Mouse (Mus musculus) intestine, embryonic 14.5 days (tissue): ENCODE results near the gene Mtmr12. TPM values are rescaled to one million over a fixed set of nuclear protein-coding genes. Genes with fewer than 3 reads are reported as not detected.
"Not testable (repeated sequence)": the region's sequence is repeated elsewhere in the genome, so short reads cannot be mapped to it uniquely, and the experiment has no call there.

Experiments used
- ATAC-seq: fragments of 200-750 bp; cut with Nextera tagmentation; replicated peaks from 2 replicates; pipeline ENCODE4 v1.8.0; 2017; ENCODE audit warnings: low read depth, moderate number of reproducible peaks, moderate TSS enrichment, moderate library complexity; ENCODE audit not compliant: low FRiP score, low TSS enrichment
- DNase-seq: peaks from one replicate; pipeline ENCODE4 v3.0.0-alpha.2; 2018; ENCODE audit warnings: low spot score
- H3K27ac ChIP-seq: fragments of 300-500 bp; sonication (generic); 2 replicates; pipeline ENCODE4 v1.5.1; 2014; ENCODE audit warnings: low read depth, mild to moderate bottlenecking, control low read depth
- H3K27me3 ChIP-seq: fragments of 300-500 bp; sonication (generic); replicated peaks from 2 replicates; pipeline ENCODE4 v1.6.1; 2014; ENCODE audit warnings: low read length, control low read depth; ENCODE audit not compliant: control insufficient read depth, insufficient read depth
- H3K36me3 ChIP-seq: fragments of 300-500 bp; sonication (generic); 2 replicates; pipeline ENCODE4 v1.6.1; 2014; ENCODE audit warnings: low read length, control low read depth; ENCODE audit not compliant: control insufficient read depth, insufficient read depth
- H3K4me1 ChIP-seq: fragments of 300-500 bp; sonication (generic); replicated peaks from 2 replicates; pipeline ENCODE4 v1.6.1; 2014; ENCODE audit warnings: low read length, control low read depth, mixed read lengths; ENCODE audit not compliant: control insufficient read depth, insufficient read depth
- H3K4me2 ChIP-seq: fragments of 300-500 bp; sonication (generic); 2 replicates; pipeline ENCODE4 v1.6.1; 2014; ENCODE audit warnings: low read length
- H3K4me3 ChIP-seq: fragments of 300-500 bp; sonication (generic); 2 replicates; pipeline ENCODE4 v1.5.1; 2014; ENCODE audit warnings: low read depth, low read length, control low read depth, mixed read lengths
- H3K9ac ChIP-seq: fragments of 300-500 bp; sonication (generic); 2 replicates; pipeline ENCODE4 v1.6.1; 2014; ENCODE audit warnings: mild to moderate bottlenecking, low read length
- H3K9me3 ChIP-seq: fragments of 300-500 bp; sonication (generic); 2 replicates; pipeline ENCODE4 v1.6.1; 2016; ENCODE audit warnings: low read length, control low read depth; ENCODE audit not compliant: control insufficient read depth
- WGBS: fragments of 180-500 bp; shearing (Covaris S2); extraction: QIAGEN DNeasy Blood & Tissue Kit; methylation state at CpG from one replicate; pipeline ENCODE4 v1.1.7; 2014; 5-methylcytosine and 5-hydroxymethylcytosine counted together
- polyA plus RNA-seq: library from polyadenylated mRNA; unstranded; fragments of >200 nt; fragmentation: Nextera tagmentation; extraction: Ambion mirVana; gene quantifications from 2 replicates; pipeline ENCODE4 v1.2.1, GENCODE M21; 2014

Gene Mtmr12
- polyA plus RNA-seq, 1 experiment from 2014 or later: 21.2 TPM

- not testable (repeated sequence) for H3K4me2 ChIP-seq, ATAC-seq, H3K27ac ChIP-seq, H3K9ac ChIP-seq, DNase-seq, H3K27me3 ChIP-seq, H3K9me3 ChIP-seq, H3K36me3 ChIP-seq, H3K4me3 ChIP-seq
- 89% methylated on average over 3 of the region's 3 CpGs for WGBS
- H3K4me1 ChIP-seq: peaks cover 20% of the 10 kb centered on the region
These were observed 12.5 kb downstream of the Mtmr12 start for GRCm38 (mm10) chr15:12217332-12217731.

GRCm38 (mm10) chr15:12217849-12218248 is 13.0 kb downstream of the Mtmr12 start:
- Histone ChIP-seq H3K4me1 (peaks cover 22% of the 10 kb centered on the region), H3K4me3 (no peak overlapping the region), H3K9ac (no peak overlapping the region), H3K9me3 (no peaks in the 10 kb centered on the region), H3K27me3 (no peaks in the 10 kb centered on the region), H3K36me3 (no peaks in the 10 kb centered on the region), H3K4me2 (no peak overlapping the region), H3K27ac (no peak overlapping the region)
- 57% methylated on average over 5 of the region's 5 CpGs for WGBS
- ATAC-seq: no peak
- no peak for DNase-seq

GRCm38 (mm10) chr15:12218583-12219382 is 14.0 kb downstream of the Mtmr12 start:
- H3K4me2 ChIP-seq: no peak overlapping the region
- no peaks in the 10 kb centered on the region for H3K9me3 ChIP-seq
- ATAC-seq (peak; percentile 70), DNase-seq (no peak)
- H3K4me3 ChIP-seq: no peak overlapping the region
- H3K4me1 ChIP-seq: peaks cover 22% of the 10 kb centered on the region
- H3K27ac ChIP-seq: no peak overlapping the region
- no peaks in the 10 kb centered on the region for H3K36me3 ChIP-seq
- no peaks in the 10 kb centered on the region for H3K27me3 ChIP-seq
- no peak overlapping the region for H3K9ac ChIP-seq
- 79% methylated on average over 11 of the region's 11 CpGs for WGBS

- no peak overlapping the region for H3K27ac ChIP-seq
These were observed 16.3 kb downstream of the Mtmr12 start for GRCm38 (mm10) chr15:12221131-12221530.

GRCm38 (mm10) chr15:12222564-12223302 is 17.9 kb downstream of the Mtmr12 start:
- no peaks in the 10 kb centered on the region for H3K9me3 ChIP-seq
- peaks cover 19% of the 10 kb centered on the region for H3K4me1 ChIP-seq
- H3K4me2 ChIP-seq: no peak overlapping the region
- no peaks in the 10 kb centered on the region for H3K27me3 ChIP-seq
- ATAC-seq (no peak), DNase-seq (no peak)
- no peak overlapping the region for H3K4me3 ChIP-seq
- no peaks in the 10 kb centered on the region for H3K36me3 ChIP-seq
- H3K27ac ChIP-seq: no peak overlapping the region
- H3K9ac ChIP-seq: no peak overlapping the region
- WGBS: 44% methylated on average over 8 of the region's 8 CpGs

More at GRCm38 (mm10) chr15:12221131-12221530, 16.3 kb downstream of the Mtmr12 start:
- Histone ChIP-seq H3K27me3 (no peaks in the 10 kb centered on the region), H3K4me1 (peaks cover 22% of the 10 kb centered on the region), H3K4me2 (no peak overlapping the region), H3K9me3 (no peaks in the 10 kb centered on the region), H3K4me3 (no peak overlapping the region), H3K9ac (no peak overlapping the region), H3K36me3 (no peaks in the 10 kb centered on the region)
- ATAC-seq (no peak), DNase-seq (no peak)
- WGBS: 93% methylated on average over 13 of the region's 13 CpGs

GRCm38 (mm10) chr15:12223393-12223792 is 18.6 kb downstream of the Mtmr12 start:
- DNase-seq (no peak), ATAC-seq (no peak)
- WGBS: 85% methylated on average over 6 of the region's 6 CpGs
- no peak overlapping the region for H3K4me2 ChIP-seq
- no peak overlapping the region for H3K9ac ChIP-seq
- H3K27ac ChIP-seq: no peak overlapping the region
- no peak overlapping the region for H3K4me3 ChIP-seq
- H3K36me3 ChIP-seq: no peaks in the 10 kb centered on the region
- H3K9me3 ChIP-seq: no peaks in the 10 kb centered on the region
- peaks cover 14% of the 10 kb centered on the region; the same call in 1 of the 2 replicates for H3K4me1 ChIP-seq
- no peaks in the 10 kb centered on the region for H3K27me3 ChIP-seq

GRCm38 (mm10) chr15:12224239-12224638 is 19.4 kb downstream of the Mtmr12 start:
- Histone ChIP-seq H3K27ac (no peak overlapping the region), H3K4me3 (no peak overlapping the region), H3K36me3 (no peaks in the 10 kb centered on the region), H3K4me2 (no peak overlapping the region), H3K4me1 (peaks cover 14% of the 10 kb centered on the region; the same call in 1 of the 2 replicates), H3K27me3 (no peaks in the 10 kb centered on the region), H3K9ac (no peak overlapping the region), H3K9me3 (no peaks in the 10 kb centered on the region)
- ATAC-seq (no peak), DNase-seq (no peak)
- 84% methylated on average over 2 of the region's 2 CpGs for WGBS

GRCm38 (mm10) chr15:12225062-12225461 is 20.2 kb downstream of the Mtmr12 start:
- no peaks in the 10 kb centered on the region for H3K27me3 ChIP-seq
- H3K9ac ChIP-seq: no peak overlapping the region
- H3K36me3 ChIP-seq: no peaks in the 10 kb centered on the region
- H3K27ac ChIP-seq: no peak overlapping the region
- no peak for ATAC-seq
- H3K4me1 ChIP-seq: peaks cover 19% of the 10 kb centered on the region; the same call in 1 of the 2 replicates
- H3K9me3 ChIP-seq: no peaks in the 10 kb centered on the region
- H3K4me3 ChIP-seq: no peak overlapping the region
- no peak overlapping the region for H3K4me2 ChIP-seq
- no peak for DNase-seq
- 65% methylated on average over 4 of the region's 4 CpGs for WGBS
